20 mouse cellular contexts compared by ENCODE assay signal in genomic region chr11:98839897-98840296, GRCm38 (mm10). TPM values are rescaled to one million over a fixed set of nuclear protein-coding genes. Genes with fewer than 3 reads are reported as not detected.
DNase-seq lines count a peak whose midpoint lies in the region; ATAC-seq and TF ChIP-seq lines count a peak whose summit lies in the region.
"Had no signal": no experiment of that assay in that cellular context is flagged by ENCODE, and none has a peak within 500 bp of the region (broad histone marks: within the 10 kb centered on the region; RNA-seq: fewer than 3 reads in every experiment).

No protein-coding gene starts in this region.

- H3K4me1 ChIP-seq in embryonic facial prominence, embryonic 14.5 days (ENCODE audit: control insufficient read depth, insufficient read depth, low read length), result peaks cover 10% of the 10 kb centered on the region

- 0 out of 2 replicates have a peak overlapping the region, but pooled peaks have one; percentile 12 for H3K4me2 ChIP-seq in embryonic facial prominence, embryonic 14.5 days (ENCODE audit: low read depth, low read length)
- H3K4me2 ChIP-seq: liver, embryonic 11.5 days had no signal

- H3K36me3 ChIP-seq in embryonic facial prominence, embryonic 14.5 days (ENCODE audit: control insufficient read depth, insufficient read depth, low read length), result no peaks in the 10 kb centered on the region

- peak overlapping the region; percentile 98 for H3K27ac ChIP-seq in layer of hippocampus, adult 2 months
- H3K27ac ChIP-seq in embryonic facial prominence, embryonic 14.5 days (replicated peaks; ENCODE audit: low read depth, low read length), result no peak overlapping the region

- no peak for TF ChIP-seq CTCF in layer of hippocampus, adult 2 months (conservative IDR thresholded peaks at IDR 0.05)

- H3K27me3 ChIP-seq in embryonic facial prominence, embryonic 14.5 days (replicated peaks; ENCODE audit: control insufficient read depth, insufficient read depth, low read length), result no peaks in the 10 kb centered on the region; the same call in 1 of the 2 replicates

- ATAC-seq in embryonic facial prominence, embryonic 14.5 days (ENCODE audit: low read depth), result no peak; the same call in 1 of the 2 replicates
- ATAC-seq: CD4-positive, CD25-positive, alpha-beta regulatory T cell, adult 4 months; forebrain, embryonic 14.5 days; midbrain, embryonic 16.5 days had no signal

- DNase-seq in layer of hippocampus, adult 2 months (ENCODE audit: low spot score in 2 of 2), result no peak
- no peak for DNase-seq in layer of hippocampus, adult 11-12 months (ENCODE audit: low spot score)
- peak; percentile 45 to 50 for DNase-seq in B cell, adult 2 months
- peak; percentile 41 for DNase-seq in embryonic facial prominence, embryonic 14.5 days (ENCODE audit: low spot score)
- peak; percentile 52 for DNase-seq in thymus, postnatal 0 days (ENCODE audit: low spot score)
- no peak for DNase-seq in cerebellum, adult 18-20 months
- no peak for DNase-seq in c-Kit-positive CD71-positive TER-119-positive erythroid progenitor cells, embryonic 14.5 days (ENCODE audit: low spot score)
- no peak for DNase-seq in heart, postnatal 4 days
- DNase-seq: adrenal gland, postnatal 25 days; gastrocnemius, postnatal 14 days; heart, adult 18-20 months; lung, adult 2 months; lung, postnatal 4 days; retina, postnatal 1 day had no signal

- WGBS in embryonic facial prominence, embryonic 14.5 days, result 73% methylated on average over 8 of the region's 10 CpGs

- H3K9ac ChIP-seq in embryonic facial prominence, embryonic 14.5 days (ENCODE audit: low read depth, low read length), result no peak overlapping the region

- H3K4me3 ChIP-seq in layer of hippocampus, adult 2 months, result peak overlapping the region; percentile 97
- H3K4me3 ChIP-seq in embryonic facial prominence, embryonic 14.5 days (ENCODE audit: low read depth, low read length), result no peak overlapping the region
- H3K4me3 ChIP-seq: erythroblast, embryonic 14.5 days had no signal

- H3K9me3 ChIP-seq in embryonic facial prominence, embryonic 14.5 days (ENCODE audit: control insufficient read depth, low read length), result no peaks in the 10 kb centered on the region
- H3K9me3 ChIP-seq: G1E had no signal

RNA-seq across cellular contexts. Expression of gene Rapgefl1, which starts 3.3 kb away (rescaled TPM):
- total RNA-seq in layer of hippocampus, adult 2 months (2021), result 100 to 1,000 TPM; 213 to 240 TPM
- polyA plus RNA-seq in embryonic facial prominence, embryonic 14.5 days (2014; fragmentation: Nextera tagmentation; extraction: Ambion mirVana), result 5.7 and 6.3 TPM in 2 replicates
- 0.86 and 1.1 TPM in 2 replicates for polyA plus RNA-seq in thymus, postnatal 0 days (2015; fragmentation: Nextera tagmentation; extraction: Ambion mirVana)
- total RNA-seq in heart, postnatal 4 days (2021), result 1 to 10 TPM; 1.3 TPM
- polyA plus RNA-seq: erythroblast, embryonic 14.5 days had no signal

RNA-seq across cellular contexts. Expression of gene Wipf2, which starts 23.5 kb away (rescaled TPM):
- total RNA-seq in layer of hippocampus, adult 2 months (2021), result 10 to 100 TPM; 68.6 to 70.9 TPM
- polyA plus RNA-seq in embryonic facial prominence, embryonic 14.5 days (2014; fragmentation: Nextera tagmentation; extraction: Ambion mirVana), result 3.9 and 4.3 TPM in 2 replicates
- 5.6 and 7.5 TPM in 2 replicates for polyA plus RNA-seq in thymus, postnatal 0 days (2015; fragmentation: Nextera tagmentation; extraction: Ambion mirVana)
- 10 to 100 TPM; 12.6 to 14.1 TPM for total RNA-seq in heart, postnatal 4 days (2021)

RNA-seq across cellular contexts. Expression of gene Casc3, which starts 35.2 kb away (rescaled TPM):
- total RNA-seq in layer of hippocampus, adult 2 months (2021), result 10 to 100 TPM; 61.0 to 62.1 TPM
- 32.2 and 34.0 TPM in 2 replicates for polyA plus RNA-seq in embryonic facial prominence, embryonic 14.5 days (2014; fragmentation: Nextera tagmentation; extraction: Ambion mirVana)
- polyA plus RNA-seq in thymus, postnatal 0 days (2015; fragmentation: Nextera tagmentation; extraction: Ambion mirVana), result 21.8 and 23.8 TPM in 2 replicates
- 10 to 100 TPM; 26.9 to 28.4 TPM for total RNA-seq in heart, postnatal 4 days (2021)

RNA-seq across cellular contexts. Expression of gene Msl1, which starts 44.6 kb away (rescaled TPM):
- 100 to 1,000 TPM; 168 to 178 TPM for total RNA-seq in layer of hippocampus, adult 2 months (2021)
- polyA plus RNA-seq in embryonic facial prominence, embryonic 14.5 days (2014; fragmentation: Nextera tagmentation; extraction: Ambion mirVana), result 18.1 and 18.5 TPM in 2 replicates
- polyA plus RNA-seq in thymus, postnatal 0 days (2015; fragmentation: Nextera tagmentation; extraction: Ambion mirVana), result 14.4 and 20.4 TPM in 2 replicates
- total RNA-seq in heart, postnatal 4 days (2021), result 10 to 100 TPM; 67.8 to 71.5 TPM

Comparison
In these comparisons a context has a peak if more than half of its experiments do, and no peak if none do; other contexts are left out.
1. DNase-seq: peak in B cell, adult 2 months (2 of 2), embryonic facial prominence, embryonic 14.5 days (single experiment) and thymus, postnatal 0 days (single experiment); none in layer of hippocampus, adult 2 months (0 of 2), layer of hippocampus, adult 11-12 months (single experiment), cerebellum, adult 18-20 months (0 of 2), c-Kit-positive CD71-positive TER-119-positive erythroid progenitor cells, embryonic 14.5 days (single experiment) and heart, postnatal 4 days (single experiment).
2. RNA of gene Rapgefl1, which starts 3.3 kb away (total RNA-seq): 213 to 240 TPM in layer of hippocampus, adult 2 months; 1.3 TPM in heart, postnatal 4 days; every median in the first group is over 10 times any median in the second.
3. RNA of gene Wipf2, which starts 23.5 kb away (total RNA-seq): 68.6 to 70.9 TPM in layer of hippocampus, adult 2 months; 12.6 to 14.1 TPM in heart, postnatal 4 days; every median in the first group is over 4 times any median in the second.